Mouse (Mus musculus): ENCODE results near the gene Gm5136. TPM values are rescaled to one million over a fixed set of nuclear protein-coding genes. Genes with fewer than 3 reads are reported as not detected.

Gene Gm5136
- polyA plus RNA-seq, 1 experiment from 2014 or later = 0.12 TPM

DNA sequence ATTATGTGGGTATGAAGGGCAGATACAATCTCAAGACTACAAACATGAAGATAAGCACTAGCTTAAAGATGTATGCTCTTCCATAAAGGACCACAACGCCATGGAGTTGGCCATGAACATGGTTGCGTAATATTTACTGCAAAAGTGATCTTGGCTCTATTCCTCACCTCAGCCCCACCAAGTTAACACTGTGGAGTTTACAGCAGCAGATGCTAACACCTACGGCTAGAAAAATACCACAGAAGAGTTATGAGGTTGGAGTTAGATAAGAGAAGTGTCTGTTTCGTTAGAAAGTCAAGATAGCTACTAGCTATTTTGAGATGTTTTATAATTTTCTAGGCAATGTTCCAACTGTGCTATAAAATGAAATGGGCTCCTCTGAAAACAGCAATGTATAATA, 43.1 kb downstream of the Gm5136 start:
- H3K27me3 ChIP-seq (ENCODE audit: control insufficient read depth, insufficient read depth, low read length) = no peaks in the 10 kb centered on the region
- H3K9me3 ChIP-seq (ENCODE audit: control insufficient read depth, low read length) = no peaks in the 10 kb centered on the region
- no peak overlapping the region for H3K4me3 ChIP-seq (ENCODE audit: low read depth, low read length)
- H3K27ac ChIP-seq (ENCODE audit: low read depth, low read length) = no peak overlapping the region
- no peak overlapping the region for H3K4me2 ChIP-seq
- no peak for DNase-seq (ENCODE audit: low spot score, missing footprints)
- no peak for ATAC-seq (ENCODE audit: low FRiP score)
- no peaks in the 10 kb centered on the region for H3K4me1 ChIP-seq (ENCODE audit: control insufficient read depth, insufficient read depth, low read length)
- no peak overlapping the region for H3K9ac ChIP-seq (ENCODE audit: low read length)
- WGBS = 93% methylated on average over 4 of the region's 4 CpGs
- no peaks in the 10 kb centered on the region for H3K36me3 ChIP-seq (ENCODE audit: control insufficient read depth, insufficient read depth, low read length)

DNA sequence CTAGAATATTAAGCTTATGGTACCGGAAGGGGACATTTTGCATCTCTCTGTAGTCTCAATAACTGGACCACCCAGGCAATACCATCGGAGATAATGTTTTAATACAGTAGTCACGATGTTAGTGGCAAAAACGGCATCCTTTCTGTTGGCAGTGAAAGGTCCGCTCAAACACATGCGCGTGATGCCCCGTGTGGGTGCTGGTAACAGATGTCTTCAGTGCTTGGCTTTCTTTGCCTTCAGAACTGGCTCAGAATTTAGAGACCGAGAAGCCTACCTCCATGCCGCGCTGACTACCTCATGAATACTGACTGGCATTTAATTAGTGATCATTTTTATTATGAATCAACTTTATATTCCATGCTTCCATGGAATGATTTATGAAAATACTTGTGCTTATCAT, 44.9 kb downstream of the Gm5136 start:
- no peaks in the 10 kb centered on the region for H3K4me1 ChIP-seq (ENCODE audit: control insufficient read depth, insufficient read depth, low read length)
- 95% methylated on average over 11 of the region's 11 CpGs for WGBS
- DNase-seq (ENCODE audit: low spot score, missing footprints) = no peak
- no peak overlapping the region for H3K4me2 ChIP-seq
- no peaks in the 10 kb centered on the region for H3K9me3 ChIP-seq (ENCODE audit: control insufficient read depth, low read length)
- no peaks in the 10 kb centered on the region for H3K36me3 ChIP-seq (ENCODE audit: control insufficient read depth, insufficient read depth, low read length)
- no peak overlapping the region for H3K4me3 ChIP-seq (ENCODE audit: low read depth, low read length)
- no peak overlapping the region for H3K27ac ChIP-seq (ENCODE audit: low read depth, low read length)
- H3K27me3 ChIP-seq (ENCODE audit: control insufficient read depth, insufficient read depth, low read length) = no peaks in the 10 kb centered on the region
- ATAC-seq (ENCODE audit: low FRiP score) = no peak
- no peak overlapping the region for H3K9ac ChIP-seq (ENCODE audit: low read length)

DNA sequence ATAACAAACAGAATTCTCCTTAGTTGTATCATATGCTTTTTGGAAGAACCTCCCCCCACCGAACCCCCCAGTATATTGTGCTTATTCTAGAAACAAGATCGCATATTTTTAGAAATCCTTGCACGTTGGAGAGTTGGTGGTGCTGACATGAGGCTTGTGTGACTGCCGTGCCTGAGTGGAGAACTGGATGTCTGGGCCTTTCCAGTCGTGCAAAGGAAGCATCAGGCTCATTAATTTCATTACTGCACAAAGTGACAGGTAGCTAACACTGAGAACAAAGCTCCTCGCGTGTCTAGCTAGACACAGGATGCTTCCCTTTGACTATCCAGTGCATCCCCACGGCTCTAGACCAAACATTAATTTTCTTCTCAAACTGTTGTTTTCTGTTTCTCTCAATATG, 47.1 kb downstream of the Gm5136 start:
- DNase-seq (ENCODE audit: low spot score, missing footprints) (no peak), ATAC-seq (ENCODE audit: low FRiP score) (no peak)
- Histone ChIP-seq H3K4me3 (ENCODE audit: low read depth, low read length) (no peak overlapping the region), H3K9ac (ENCODE audit: low read length) (no peak overlapping the region), H3K4me1 (ENCODE audit: control insufficient read depth, insufficient read depth, low read length) (no peaks in the 10 kb centered on the region), H3K9me3 (ENCODE audit: control insufficient read depth, low read length) (no peaks in the 10 kb centered on the region), H3K36me3 (ENCODE audit: control insufficient read depth, insufficient read depth, low read length) (no peaks in the 10 kb centered on the region), H3K27me3 (ENCODE audit: control insufficient read depth, insufficient read depth, low read length) (no peaks in the 10 kb centered on the region), H3K27ac (ENCODE audit: low read depth, low read length) (no peak overlapping the region), H3K4me2 (no peak overlapping the region)
- WGBS = 81% methylated on average over 8 of the region's 8 CpGs

DNA sequence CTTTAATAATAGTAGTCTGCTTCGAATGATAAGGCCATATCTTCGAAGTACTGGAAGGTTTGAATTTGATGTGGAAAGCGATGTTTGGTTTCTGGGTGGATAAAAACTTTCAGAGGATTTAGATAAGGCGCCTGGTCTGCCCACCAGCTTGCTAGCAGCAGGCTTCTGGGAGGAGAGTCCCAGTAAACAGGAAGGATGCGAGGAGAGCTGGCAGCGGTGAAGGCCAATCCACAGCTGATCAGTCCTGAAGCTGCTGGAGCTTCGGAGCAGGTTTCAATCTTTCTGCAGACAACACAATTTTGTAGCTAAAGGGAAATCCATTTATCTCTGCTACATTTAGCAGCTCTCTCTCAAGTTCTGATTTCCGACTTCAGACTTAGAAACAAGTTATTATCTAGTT, 47.9 kb downstream of the Gm5136 start:
- DNase-seq (ENCODE audit: low spot score, missing footprints) (no peak), ATAC-seq (ENCODE audit: low FRiP score) (no peak)
- Histone ChIP-seq H3K4me3 (ENCODE audit: low read depth, low read length) (no peak overlapping the region), H3K4me1 (ENCODE audit: control insufficient read depth, insufficient read depth, low read length) (no peaks in the 10 kb centered on the region), H3K9me3 (ENCODE audit: control insufficient read depth, low read length) (no peaks in the 10 kb centered on the region), H3K9ac (ENCODE audit: low read length) (no peak overlapping the region), H3K4me2 (no peak overlapping the region), H3K36me3 (ENCODE audit: control insufficient read depth, insufficient read depth, low read length) (no peaks in the 10 kb centered on the region), H3K27me3 (ENCODE audit: control insufficient read depth, insufficient read depth, low read length) (no peaks in the 10 kb centered on the region), H3K27ac (ENCODE audit: low read depth, low read length) (no peak overlapping the region)
- 86% methylated on average over 8 of the region's 8 CpGs for WGBS

DNA sequence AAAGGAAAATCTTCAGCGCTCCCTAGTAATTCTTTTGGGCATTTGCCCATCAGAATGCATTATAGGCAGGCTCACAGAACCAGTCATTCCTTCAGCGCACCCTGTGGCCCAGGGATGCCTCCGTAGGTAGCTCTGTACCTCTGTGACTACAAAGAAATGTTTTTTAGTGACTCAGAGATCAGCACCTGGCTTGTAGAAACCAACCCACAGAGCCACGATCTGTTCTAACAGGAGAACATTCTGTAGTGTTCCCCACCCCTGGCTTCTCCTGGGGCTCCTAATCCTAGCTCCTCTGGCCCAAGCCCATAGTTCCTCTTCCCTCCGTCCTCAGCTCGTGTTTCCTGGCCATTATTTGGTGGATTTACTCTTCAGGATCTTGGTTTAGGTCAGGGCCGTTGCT, 50.8 kb downstream of the Gm5136 start:
- no peak for ATAC-seq (ENCODE audit: low FRiP score)
- Histone ChIP-seq H3K27ac (ENCODE audit: low read depth, low read length) (no peak overlapping the region), H3K27me3 (ENCODE audit: control insufficient read depth, insufficient read depth, low read length) (no peaks in the 10 kb centered on the region), H3K4me1 (ENCODE audit: control insufficient read depth, insufficient read depth, low read length) (no peaks in the 10 kb centered on the region), H3K9me3 (ENCODE audit: control insufficient read depth, low read length) (no peaks in the 10 kb centered on the region), H3K4me3 (ENCODE audit: low read depth, low read length) (no peak overlapping the region), H3K36me3 (ENCODE audit: control insufficient read depth, insufficient read depth, low read length) (no peaks in the 10 kb centered on the region), H3K9ac (ENCODE audit: low read length) (no peak overlapping the region), H3K4me2 (no peak overlapping the region)
- DNase-seq (ENCODE audit: low spot score, missing footprints) = no peak
- WGBS = 74% methylated on average over 7 of the region's 7 CpGs

Data from midbrain, embryonic 11.5 days (tissue).